Mouse (Mus musculus) layer of hippocampus, postnatal 14 days (tissue): ENCODE results near the gene Ddx54. TPM values are rescaled to one million over a fixed set of nuclear protein-coding genes. Genes with fewer than 3 reads are reported as not detected.

Experiments used
- DNase-seq, 2 experiments: peaks; one replicate each; pipeline ENCODE4 v3.0.0; 2021 to 2022; ENCODE audit warnings: low spot score in 2 of 2, mixed read lengths in 1 of 2
- total RNA-seq, 2 experiments: library from RNA; stranded (reverse); gene quantifications; 2 replicates each; pipeline ENCODE4 v1.2.3; 2021

Gene Ddx54
- total RNA-seq, 2 experiments from 2014 or later = 41.7 to 44.4 TPM

DNA sequence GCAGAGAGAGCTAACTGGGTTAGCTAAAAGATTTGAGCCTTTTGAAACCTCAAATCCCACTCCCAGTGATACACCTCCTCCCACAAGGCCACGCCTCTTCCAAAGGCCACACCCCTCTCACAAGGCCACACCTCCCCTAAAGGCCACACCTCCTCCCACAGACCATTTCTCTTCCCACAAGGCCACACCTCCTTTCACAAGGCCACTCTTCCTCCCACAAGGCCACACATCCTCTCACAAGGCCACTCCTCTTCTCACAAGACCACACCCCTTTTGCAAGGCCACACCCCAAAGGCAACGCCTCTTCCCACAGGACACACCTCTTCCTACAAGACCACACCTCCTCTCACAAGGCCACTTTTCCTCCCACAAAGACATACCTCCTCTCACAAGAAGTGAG lies 65.0 kb downstream of the Ddx54 start:
- no peak for DNase-seq

Other genes with a start within 250 kb of the Ddx54 start
- gene Lhx5, start 181.0 kb upstream of the Ddx54 start, total RNA-seq = under 1 TPM; 0.32 to 0.41 TPM
- gene Sdsl, start 139.9 kb upstream of the Ddx54 start, total RNA-seq = 1 to 10 TPM; 7.1 to 8.7 TPM
- gene Sds, start 136.2 kb upstream of the Ddx54 start, total RNA-seq = not detected
- gene Plbd2, start 109.1 kb upstream of the Ddx54 start, total RNA-seq = 10 to 100 TPM; 69.9 to 76.1 TPM
- 1 to 10 TPM; 7.9 to 8.4 TPM for gene Slc8b1, start 101.6 kb upstream of the Ddx54 start, total RNA-seq
- 10 to 100 TPM; 44.1 to 45.2 TPM for gene Tpcn1, start 24.1 kb upstream of the Ddx54 start, total RNA-seq
- 1 to 10 TPM in 1 of 2 experiments, under 1 TPM in 1; 0.52 to 2.4 TPM for gene Iqcd, start 23.7 kb upstream of the Ddx54 start, total RNA-seq
- 10 to 100 TPM; 24.8 to 26.8 TPM for gene Rita1, start 150 bp upstream of the Ddx54 start, total RNA-seq
- gene Cfap73, start 21.5 kb downstream of the Ddx54 start, total RNA-seq = 1 to 10 TPM in 1 of 2 experiments, not detected in 1; 1.8 TPM
- gene Rasal1, start 36.1 kb downstream of the Ddx54 start, total RNA-seq = 10 to 100 TPM; 82.3 to 92.4 TPM
- gene Dtx1, start 99.2 kb downstream of the Ddx54 start, total RNA-seq = 10 to 100 TPM; 70.5 to 74.2 TPM
- under 1 TPM; 0.12 to 0.16 TPM for gene Oas2, start 137.1 kb downstream of the Ddx54 start, total RNA-seq
- gene Oas3, start 164.9 kb downstream of the Ddx54 start, total RNA-seq = not detected
- not detected for gene Oas1e, start 182.8 kb downstream of the Ddx54 start, total RNA-seq
- under 1 TPM; 0.41 to 0.69 TPM for gene Oas1c, start 199.8 kb downstream of the Ddx54 start, total RNA-seq
- gene Oas1f, start 234.6 kb downstream of the Ddx54 start, total RNA-seq = not detected
- not detected for gene Oas1h, start 248.7 kb downstream of the Ddx54 start, total RNA-seq